Mouse (Mus musculus) liver, embryonic 13.5 days (tissue): ENCODE measurements around the gene Tnfsf12. TPM values are rescaled to one million over a fixed set of nuclear protein-coding genes. Genes with fewer than 3 reads are reported as not detected.

Experiments
- ATAC-seq: fragments of 200-750 bp; cut with Nextera tagmentation; 2 replicates; pipeline ENCODE4 v1.8.0; 2017; ENCODE audit warnings: low read depth, mild to moderate bottlenecking, moderate number of reproducible peaks, moderate library complexity
- DNase-seq: peaks from one replicate; pipeline ENCODE4 v3.0.0; 2022
- H3K27ac ChIP-seq: fragments of 300-500 bp; sonication (generic); 2 replicates; pipeline ENCODE4 v1.5.1; 2015; ENCODE audit warnings: moderate library complexity, mild to moderate bottlenecking, inconsistent platforms
- H3K27me3 ChIP-seq: fragments of 300-500 bp; sonication (generic); 2 replicates; pipeline ENCODE4 v1.6.1; 2015; ENCODE audit warnings: mild to moderate bottlenecking, inconsistent platforms
- H3K36me3 ChIP-seq: fragments of 300-500 bp; sonication (generic); 2 replicates; pipeline ENCODE4 v1.6.1; 2015; ENCODE audit warnings: mild to moderate bottlenecking, inconsistent platforms
- H3K4me1 ChIP-seq: fragments of 300-500 bp; sonication (generic); replicated peaks from 2 replicates; pipeline ENCODE4 v1.6.1; 2015; ENCODE audit warnings: inconsistent platforms
- H3K4me2 ChIP-seq: fragments of 300-500 bp; sonication (generic); 2 replicates; pipeline ENCODE4 v1.6.1; 2015; ENCODE audit warnings: inconsistent platforms, mild to moderate bottlenecking, moderate library complexity
- H3K4me3 ChIP-seq: fragments of 300-500 bp; sonication (generic); replicated peaks from 2 replicates; pipeline ENCODE4 v1.5.1; 2015; ENCODE audit warnings: mild to moderate bottlenecking, inconsistent platforms
- H3K9ac ChIP-seq: fragments of 300-500 bp; sonication (generic); 2 replicates; pipeline ENCODE4 v1.6.1; 2015; ENCODE audit warnings: mild to moderate bottlenecking, inconsistent platforms
- H3K9me3 ChIP-seq: fragments of 300-500 bp; sonication (generic); replicated peaks from 2 replicates; pipeline ENCODE4 v1.6.1; 2016; ENCODE audit warnings: inconsistent platforms
- WGBS: fragments of 180-500 bp; shearing (Covaris S2); methylation state at CpG from one replicate; pipeline ENCODE4 v1.1.7; 2015; ENCODE audit not compliant: insufficient replicate concordance; 5-methylcytosine and 5-hydroxymethylcytosine counted together
- polyA plus RNA-seq: library from polyadenylated mRNA; unstranded; fragments of >200 nt; fragmentation: Nextera tagmentation; extraction: Ambion mirVana; gene quantifications from 2 replicates; pipeline ENCODE4 v1.2.1, GENCODE M21; 2015

Gene Tnfsf12
- polyA plus RNA-seq, 1 experiment from 2014 or later: 2.1 TPM

- H3K36me3 ChIP-seq: peaks cover 64% of the 10 kb centered on the region
- peak within 1 kb of the TSS; percentile 68 for H3K4me3 ChIP-seq
Observed at GRCm38 (mm10) chr11:69662213-69662966, 33.3 kb downstream of the Tnfsf12 start, which contains the start of gene Mpdu1. TSS of gene Mpdu1 (minus strand) at chr11:69662642.

GRCm38 (mm10) chr11:69661221-69661881 lies 34.3 kb downstream of the Tnfsf12 start:
- Histone ChIP-seq H3K36me3 (peaks cover 65% of the 10 kb centered on the region), H3K27me3 (no peaks in the 10 kb centered on the region), H3K4me2 (peak overlapping the region; percentile 84), H3K9ac (peak overlapping the region; percentile 79), H3K9me3 (no peaks in the 10 kb centered on the region), H3K4me1 (peaks cover 71% of the 10 kb centered on the region), H3K27ac (peak overlapping the region; percentile 96), H3K4me3 (peak overlapping the region; percentile 68)
- 43% methylated on average over 3 of the region's 3 CpGs for WGBS
- DNase-seq (peak; percentile 38), ATAC-seq (0 out of 2 replicates have a peak, but pooled peaks have one; percentile 16)

More at GRCm38 (mm10) chr11:69662213-69662966, 33.3 kb downstream of the Tnfsf12 start, which contains the start of gene Mpdu1:
- Histone ChIP-seq H3K27me3 (no peaks in the 10 kb centered on the region), H3K27ac (peak within 1 kb of the TSS; percentile 96), H3K9me3 (no peaks in the 10 kb centered on the region), H3K4me1 (peaks cover 64% of the 10 kb centered on the region), H3K4me2 (peak within 1 kb of the TSS; percentile 84), H3K9ac (peak within 1 kb of the TSS; percentile 79)
- DNase-seq: peak; percentile 92
- WGBS: under 1% methylated on average over 48 of the region's 48 CpGs
- ATAC-seq: peak; percentile 93

GRCm38 (mm10) chr11:69657462-69657881 lies 38.2 kb downstream of the Tnfsf12 start:
- H3K9ac ChIP-seq: no peak overlapping the region
- no peak overlapping the region for H3K4me3 ChIP-seq
- ATAC-seq: no peak
- H3K9me3 ChIP-seq: no peaks in the 10 kb centered on the region
- no peak overlapping the region for H3K27ac ChIP-seq
- no peak for DNase-seq
- 81% methylated on average over 15 of the region's 15 CpGs for WGBS
- H3K27me3 ChIP-seq: no peaks in the 10 kb centered on the region
- peaks cover 68% of the 10 kb centered on the region for H3K4me1 ChIP-seq
- H3K4me2 ChIP-seq: no peak overlapping the region
- peaks cover 67% of the 10 kb centered on the region for H3K36me3 ChIP-seq

DNA sequence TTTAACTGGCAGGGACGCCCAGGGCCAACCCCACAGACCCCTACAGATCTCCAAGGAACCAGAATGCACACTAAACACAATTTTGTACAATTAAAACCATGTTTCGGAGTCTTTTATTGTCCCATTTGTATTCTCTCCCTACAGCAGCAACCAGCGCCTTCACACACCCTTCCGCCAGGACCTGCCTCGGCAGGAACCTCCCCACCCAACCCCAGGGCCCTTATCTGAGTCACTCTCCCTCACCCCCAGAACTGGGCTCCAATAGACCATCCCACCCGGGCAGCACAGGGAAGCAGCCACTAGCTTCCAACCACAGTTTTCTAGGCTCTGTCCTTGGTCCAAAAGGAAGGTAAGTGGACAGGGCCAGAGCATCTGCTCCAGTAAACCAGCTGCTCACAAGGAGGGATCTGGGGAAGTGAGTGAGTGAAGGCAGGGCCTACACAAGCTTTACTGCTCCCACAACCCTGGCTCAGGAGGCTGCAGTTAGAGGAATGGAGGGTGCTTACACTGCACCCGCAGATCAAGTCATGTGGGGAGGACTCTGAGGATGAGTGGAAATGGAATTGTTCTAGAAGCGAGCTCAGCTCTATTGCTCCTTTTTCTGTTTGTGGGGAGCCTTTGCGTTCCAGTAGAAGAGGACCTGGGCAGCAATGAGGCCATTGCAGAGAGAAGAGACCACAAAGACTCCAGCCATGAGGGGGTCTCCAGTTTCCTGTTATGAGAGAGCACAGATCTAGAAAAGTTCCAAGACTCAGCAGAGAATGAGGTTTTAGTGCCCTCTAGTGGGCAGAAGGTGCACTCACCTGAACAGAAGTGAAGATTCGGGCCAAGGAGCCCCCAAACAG lies 38.8 kb downstream of the Tnfsf12 start:
- Histone ChIP-seq H3K9ac (peak overlapping the region; percentile 38; the same call in 1 of the 2 replicates), H3K36me3 (peaks cover 73% of the 10 kb centered on the region), H3K4me2 (peak overlapping the region; percentile 18; the same call in 1 of the 2 replicates), H3K4me3 (no peak overlapping the region), H3K9me3 (no peaks in the 10 kb centered on the region), H3K27me3 (no peaks in the 10 kb centered on the region), H3K4me1 (peaks cover 73% of the 10 kb centered on the region), H3K27ac (peak overlapping the region; percentile 60)
- DNase-seq: peak; percentile 36
- ATAC-seq: peak; percentile 52; the same call in 1 of the 2 replicates
- 48% methylated on average over 10 of the region's 10 CpGs for WGBS

DNA sequence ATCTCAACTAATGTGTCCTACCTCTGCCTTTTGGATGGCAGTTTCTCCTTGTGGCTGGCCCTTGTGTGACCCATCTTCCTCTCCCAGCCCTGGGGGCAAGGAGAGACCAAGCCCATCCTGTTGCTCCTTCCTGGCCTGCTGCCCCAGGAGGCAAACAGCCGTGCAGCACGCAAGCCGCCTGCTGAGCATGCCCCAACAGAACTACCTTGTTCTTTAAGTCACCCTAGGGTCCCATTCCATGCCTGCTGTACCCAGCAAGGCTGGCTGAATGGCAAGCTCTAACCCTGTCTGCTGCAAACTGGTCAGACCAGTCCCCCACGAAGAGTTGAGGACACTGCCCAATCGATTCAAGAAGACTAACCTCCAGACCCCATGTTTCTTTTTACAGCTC lies 39.6 kb downstream of the Tnfsf12 start:
- DNase-seq (no peak), ATAC-seq (no peak)
- no peak overlapping the region for H3K4me2 ChIP-seq
- 0 out of 2 replicates have a peak overlapping the region, but pooled peaks have one; percentile 38 for H3K9ac ChIP-seq
- WGBS: 89% methylated on average over 5 of the region's 5 CpGs
- no peak overlapping the region for H3K27ac ChIP-seq
- peaks cover 65% of the 10 kb centered on the region for H3K4me1 ChIP-seq
- H3K27me3 ChIP-seq: no peaks in the 10 kb centered on the region
- H3K36me3 ChIP-seq: peaks cover 81% of the 10 kb centered on the region
- no peak overlapping the region for H3K4me3 ChIP-seq
- H3K9me3 ChIP-seq: no peaks in the 10 kb centered on the region

- Histone ChIP-seq H3K4me3 (no peak within 1 kb of the TSS), H3K4me2 (0 out of 2 replicates have a peak within 1 kb of the TSS, but pooled peaks have one; percentile 23), H3K9ac (no peak within 1 kb of the TSS), H3K36me3 (peaks cover 87% of the 10 kb centered on the region), H3K9me3 (no peaks in the 10 kb centered on the region), H3K4me1 (peaks cover 59% of the 10 kb centered on the region), H3K27me3 (no peaks in the 10 kb centered on the region), H3K27ac (peak within 1 kb of the TSS; percentile 30)
- DNase-seq (peak; percentile 43), ATAC-seq (peak; percentile 60)
- WGBS: 37% methylated on average over 34 of the region's 34 CpGs
Observed at GRCm38 (mm10) chr11:69655264-69656064, 40.2 kb downstream of the Tnfsf12 start, which contains the start of gene Sox15. TSS of gene Sox15 (plus strand) at chr11:69655314.

DNA sequence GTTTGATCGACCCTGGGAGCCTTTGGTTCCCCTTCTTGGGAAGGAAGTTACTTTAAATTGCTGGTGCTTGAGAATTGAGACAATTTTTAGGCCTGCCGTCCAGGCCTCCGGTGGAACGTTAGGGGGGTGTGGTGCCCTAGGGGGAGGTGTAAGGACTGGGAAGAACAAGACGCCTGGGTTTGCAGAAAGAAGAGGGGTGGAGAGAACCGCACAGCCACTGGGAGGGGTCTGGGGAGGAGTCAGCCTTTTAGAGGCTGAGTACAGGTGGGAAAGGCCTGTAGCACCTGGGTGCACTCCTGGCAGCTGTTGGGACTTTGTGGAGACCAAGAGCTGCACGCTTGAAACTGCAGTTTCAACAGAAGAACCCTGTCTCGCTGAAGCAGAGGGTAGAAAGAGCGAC lies 40.9 kb downstream of the Tnfsf12 start:
- H3K36me3 ChIP-seq: peaks cover 91% of the 10 kb centered on the region
- no peak overlapping the region for H3K4me3 ChIP-seq
- no peak overlapping the region for H3K4me2 ChIP-seq
- H3K27ac ChIP-seq: peak overlapping the region; percentile 30
- no peaks in the 10 kb centered on the region for H3K27me3 ChIP-seq
- H3K4me1 ChIP-seq: peaks cover 53% of the 10 kb centered on the region
- WGBS: 38% methylated on average over 9 of the region's 9 CpGs
- no peak overlapping the region for H3K9ac ChIP-seq
- no peaks in the 10 kb centered on the region for H3K9me3 ChIP-seq
- DNase-seq (no peak), ATAC-seq (no peak)

- ATAC-seq (no peak), DNase-seq (no peak)
- Histone ChIP-seq H3K4me2 (no peak overlapping the region), H3K9me3 (no peaks in the 10 kb centered on the region), H3K4me1 (peaks cover 53% of the 10 kb centered on the region), H3K27ac (no peak overlapping the region; the same call in 1 of the 2 replicates), H3K9ac (no peak overlapping the region), H3K36me3 (peaks cover 91% of the 10 kb centered on the region), H3K27me3 (no peaks in the 10 kb centered on the region), H3K4me3 (no peak overlapping the region)
- WGBS: 65% methylated on average over 5 of the region's 5 CpGs
Observed at GRCm38 (mm10) chr11:69653399-69653798, 42.2 kb downstream of the Tnfsf12 start.

DNA sequence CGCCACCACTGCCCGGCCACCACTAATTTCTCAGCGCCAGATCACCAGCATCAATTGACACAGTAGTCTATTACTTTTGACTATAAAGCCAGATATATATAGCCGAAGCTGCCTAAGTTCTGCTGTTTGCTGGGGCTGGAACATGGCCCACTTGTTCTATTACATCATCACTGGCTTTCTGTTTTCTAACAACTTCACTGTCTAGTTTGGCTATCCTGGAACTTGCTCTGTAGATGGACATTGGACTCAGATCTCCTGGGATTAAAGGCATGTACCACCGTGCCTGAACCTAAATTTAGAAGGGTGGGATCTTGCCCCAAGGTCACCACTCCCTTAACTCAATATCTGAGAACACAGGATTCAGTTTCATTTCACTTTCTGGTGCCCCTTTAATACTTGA lies 49.8 kb downstream of the Tnfsf12 start:
- WGBS: 83% methylated on average over 5 of the region's 5 CpGs
- ATAC-seq (no peak), DNase-seq (no peak)
- H3K4me3 ChIP-seq: no peak overlapping the region
- 0 out of 2 replicates have a peak overlapping the region, but pooled peaks have one; percentile 13 for H3K27ac ChIP-seq
- H3K9me3 ChIP-seq: no peaks in the 10 kb centered on the region
- H3K36me3 ChIP-seq: peaks cover 96% of the 10 kb centered on the region
- no peak overlapping the region for H3K9ac ChIP-seq
- H3K4me1 ChIP-seq: 0 out of 2 replicates have a peak, but pooled peaks cover 2% of the 10 kb centered on the region
- no peaks in the 10 kb centered on the region for H3K27me3 ChIP-seq
- H3K4me2 ChIP-seq: no peak overlapping the region
